Mouse (Mus musculus) C2C12 (cell line): ENCODE measurements around the gene Ank3.

Experiments
- CTCF ChIP-seq: IDR thresholded peaks from one replicate; pipeline ENCODE4 v1.5.1; 2011; ENCODE audit not compliant: control insufficient read depth, insufficient read depth, insufficient read length
- FOSL1 ChIP-seq: IDR thresholded peaks from one replicate; pipeline ENCODE4 v1.8.0; 2011; ENCODE audit warnings: mild to moderate bottlenecking, low read length; ENCODE audit not compliant: poor library complexity, insufficient read depth, severe bottlenecking
- MAX ChIP-seq: IDR thresholded peaks from one replicate; pipeline ENCODE4 v1.6.1; 2011; ENCODE audit warnings: mild to moderate bottlenecking, control low read depth
- MYOG ChIP-seq: IDR thresholded peaks from one replicate; pipeline ENCODE4 v1.6.1; 2011; ENCODE audit not compliant: control insufficient read depth, insufficient read length; ENCODE audit errors: extremely low read depth
- USF1 ChIP-seq: IDR thresholded peaks from one replicate; pipeline ENCODE4 v1.6.1; 2011; ENCODE audit warnings: low read depth, mild to moderate bottlenecking, control low read depth, moderate library complexity

DNA sequence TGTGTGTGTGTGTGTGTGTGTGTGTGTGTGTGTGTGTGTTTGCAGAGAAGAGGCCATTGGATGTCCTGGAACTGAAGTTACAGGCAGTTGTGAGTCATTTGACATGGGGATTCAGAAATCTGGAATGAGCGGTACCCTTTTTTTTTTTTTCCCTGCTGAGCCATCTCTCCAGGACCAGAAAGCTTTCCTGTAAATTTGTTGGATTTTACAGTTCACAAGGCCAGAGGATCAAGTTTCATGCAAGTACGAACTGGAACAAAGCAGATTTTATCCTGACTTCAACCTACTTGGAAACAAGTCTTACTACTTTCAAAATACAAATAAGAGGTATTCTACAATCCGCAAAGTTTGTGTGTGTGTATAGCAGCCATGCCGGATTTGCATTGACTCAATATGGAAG, 123.4 kb downstream of the Ank3 start:
- TF ChIP-seq CTCF (no peak), MAX (no peak), FOSL1 (no peak), MYOG (no peak), USF1 (no peak)
